Mouse (Mus musculus) lung, postnatal 0 days (tissue): ENCODE results near the gene Cbx8.
A peak's percentile ranks its signal among the peaks of the same experiment; 100 is the strongest.

Experiments
- CTCF ChIP-seq: IDR thresholded peaks from 2 replicates; pipeline ENCODE4 v1.5.1; 2016; ENCODE audit warnings: antibody characterized with exemption, mild to moderate bottlenecking
- EP300 ChIP-seq: IDR thresholded peaks from 2 replicates; pipeline ENCODE4 v1.6.1; 2016; ENCODE audit warnings: antibody characterized with exemption, mild to moderate bottlenecking, control low read depth

GRCm38 (mm10) chr11:119006462-119006861 is 34.3 kb downstream of the Cbx8 start:
- TF ChIP-seq CTCF (0 out of 2 replicates have a peak, but pooled peaks have one; percentile 10), EP300 (no peak)
